ENCODE assay signal across 15 mouse cellular contexts in genomic region chr11:107407698-107408097, GRCm38 (mm10).
DNase-seq lines count a peak whose midpoint lies in the region; ATAC-seq and TF ChIP-seq lines count a peak whose summit lies in the region.
"Had no signal": no experiment of that assay in that cellular context is flagged by ENCODE, and none has a peak within 500 bp of the region (broad histone marks: within the 10 kb centered on the region; RNA-seq: fewer than 3 reads in every experiment).

No protein-coding gene starts in this region.

- no peak for TF ChIP-seq POLR2A in small intestine, adult 2 months (IDR thresholded peaks at IDR 0.05; ENCODE audit: low read depth, low read length)

- H3K9ac ChIP-seq in forebrain, embryonic 12.5 days = no peak overlapping the region
- peak overlapping the region; percentile 58 for H3K9ac ChIP-seq in liver, embryonic 14.5 days (replicated peaks)
- H3K9ac ChIP-seq in forebrain, embryonic 16.5 days (replicated peaks; ENCODE audit: low read depth, low read length) = no peak overlapping the region

- 0 out of 2 replicates have a peak overlapping the region, but pooled peaks have one; percentile 20 for H3K27ac ChIP-seq in forebrain, embryonic 10.5 days
- H3K27ac ChIP-seq in forebrain, embryonic 12.5 days = no peak overlapping the region
- peak overlapping the region; percentile 63 for H3K27ac ChIP-seq in liver, embryonic 14.5 days
- peak overlapping the region; percentile 59; the same call in 1 of the 2 replicates for H3K27ac ChIP-seq in small intestine, adult 2 months (ENCODE audit: insufficient read depth, low read depth, low read length)
- no peak overlapping the region for H3K27ac ChIP-seq in forebrain, embryonic 16.5 days (ENCODE audit: low read length)
- H3K27ac ChIP-seq: heart, adult 2 months; hindbrain, postnatal 0 days; left cerebral cortex, adult 2 months had no signal

- peak; percentile 45 for TF ChIP-seq EP300 in liver, embryonic 14.5 days (IDR thresholded peaks at IDR 0.05; ENCODE audit: low read depth)

- peaks cover 31% of the 10 kb centered on the region for H3K4me1 ChIP-seq in forebrain, embryonic 10.5 days
- peaks cover 9% of the 10 kb centered on the region for H3K4me1 ChIP-seq in forebrain, embryonic 12.5 days
- peaks cover 49 to 68% of the 10 kb centered on the region in 2 experiments for H3K4me1 ChIP-seq in liver, embryonic 14.5 days (replicated peaks; ENCODE audit: control insufficient read depth in 2 of 2, insufficient read depth in 2 of 2, low read length in 1 of 2)
- H3K4me1 ChIP-seq in small intestine, adult 2 months (ENCODE audit: control insufficient read depth, insufficient read depth, insufficient read length, low read length) = no peaks in the 10 kb centered on the region
- peaks cover 3% of the 10 kb centered on the region for H3K4me1 ChIP-seq in forebrain, embryonic 16.5 days (replicated peaks; ENCODE audit: control insufficient read depth, insufficient read depth, low read length)

- H3K36me3 ChIP-seq in forebrain, embryonic 10.5 days (replicated peaks) = no peaks in the 10 kb centered on the region
- H3K36me3 ChIP-seq in forebrain, embryonic 12.5 days (replicated peaks) = no peaks in the 10 kb centered on the region
- H3K36me3 ChIP-seq in liver, embryonic 14.5 days (replicated peaks; ENCODE audit: control insufficient read depth, insufficient read depth, low read depth) = no peaks in the 10 kb centered on the region
- H3K36me3 ChIP-seq in small intestine, adult 2 months (ENCODE audit: control insufficient read depth, insufficient read depth, low read length) = no peaks in the 10 kb centered on the region
- no peaks in the 10 kb centered on the region for H3K36me3 ChIP-seq in forebrain, embryonic 16.5 days (ENCODE audit: control insufficient read depth, insufficient read depth)

- no peaks in the 10 kb centered on the region for H3K27me3 ChIP-seq in forebrain, embryonic 10.5 days (ENCODE audit: poor library complexity, severe bottlenecking)
- no peaks in the 10 kb centered on the region for H3K27me3 ChIP-seq in forebrain, embryonic 12.5 days
- no peaks in the 10 kb centered on the region for H3K27me3 ChIP-seq in liver, embryonic 14.5 days (ENCODE audit: control insufficient read depth, insufficient read depth, low read length)
- H3K27me3 ChIP-seq in small intestine, adult 2 months (ENCODE audit: control insufficient read depth, insufficient read depth, low read length) = no peaks in the 10 kb centered on the region
- no peaks in the 10 kb centered on the region for H3K27me3 ChIP-seq in forebrain, embryonic 16.5 days (replicated peaks; ENCODE audit: control insufficient read depth, insufficient read depth, low read length)

- no peak for ATAC-seq in forebrain, embryonic 12.5 days (ENCODE audit: low FRiP score)
- ATAC-seq in common myeloid progenitor, adult 5-6 weeks (replicated peaks; ENCODE audit: low read depth, poor library complexity, severe bottlenecking) = peak; percentile 77
- peak; percentile 73 for ATAC-seq in liver, embryonic 14.5 days (ENCODE audit: insufficient read depth)
- ATAC-seq in forebrain, embryonic 16.5 days = no peak
- ATAC-seq: hindbrain, postnatal 0 days had no signal

- no peak for TF ChIP-seq CTCF in liver, embryonic 14.5 days (IDR thresholded peaks at IDR 0.05; ENCODE audit: low read depth)
- TF ChIP-seq CTCF in small intestine, adult 2 months (IDR thresholded peaks at IDR 0.05; ENCODE audit: extremely low read depth, insufficient read length, insufficient replicate concordance, low read depth, low read length) = no peak

- 93% methylated on average over 9 of the region's 9 CpGs for WGBS in forebrain, embryonic 10.5 days
- 94% methylated on average over 9 of the region's 9 CpGs for WGBS in forebrain, embryonic 12.5 days
- 5% methylated on average over 9 of the region's 9 CpGs for WGBS in liver, embryonic 14.5 days (ENCODE audit: insufficient replicate concordance)
- WGBS in small intestine, adult 2 months = 78% methylated on average over 9 of the region's 9 CpGs
- 91% methylated on average over 9 of the region's 9 CpGs for WGBS in forebrain, embryonic 16.5 days

- DNase-seq in forebrain, embryonic 10.5 days (ENCODE audit: extremely low spot score, low spot score) = no peak
- peak in 1 of 3 experiments; percentile 41 for DNase-seq in liver, embryonic 14.5 days (ENCODE audit: low read depth in 3 of 3, low spot score in 3 of 3)
- no peak for DNase-seq in lung, postnatal 14 days
- no peak for DNase-seq in embryo, embryonic 10.5 days (ENCODE audit: low spot score)
- DNase-seq: cerebellum, adult 11-12 months; heart, adult 2 months; kidney, adult 9 months; lung, adult 18-20 months had no signal

- H3K4me3 ChIP-seq in forebrain, embryonic 10.5 days = no peak overlapping the region
- no peak overlapping the region for H3K4me3 ChIP-seq in forebrain, embryonic 12.5 days (replicated peaks)
- H3K4me3 ChIP-seq in liver, embryonic 14.5 days (ENCODE audit: insufficient read depth in 1 of 2, low read depth in 2 of 2, low read length in 2 of 2) = no peak overlapping the region
- no peak overlapping the region for H3K4me3 ChIP-seq in small intestine, adult 2 months (ENCODE audit: low read depth, low read length)
- no peak overlapping the region for H3K4me3 ChIP-seq in forebrain, embryonic 16.5 days (replicated peaks; ENCODE audit: low read length)
- H3K4me3 ChIP-seq: heart, adult 2 months; left cerebral cortex, adult 2 months had no signal

- no peak overlapping the region for H3K4me2 ChIP-seq in forebrain, embryonic 12.5 days
- H3K4me2 ChIP-seq in liver, embryonic 14.5 days (ENCODE audit: low read depth) = peak overlapping the region; percentile 58
- no peak overlapping the region for H3K4me2 ChIP-seq in forebrain, embryonic 16.5 days (ENCODE audit: low read length)
- H3K4me2 ChIP-seq: midbrain, embryonic 11.5 days had no signal

- H3K9me3 ChIP-seq in forebrain, embryonic 10.5 days = no peaks in the 10 kb centered on the region
- H3K9me3 ChIP-seq in forebrain, embryonic 12.5 days = no peaks in the 10 kb centered on the region
- H3K9me3 ChIP-seq in liver, embryonic 14.5 days (ENCODE audit: control insufficient read depth, low read length) = no peaks in the 10 kb centered on the region
- H3K9me3 ChIP-seq in forebrain, embryonic 16.5 days (ENCODE audit: control insufficient read depth, low read length) = no peaks in the 10 kb centered on the region

Comparison
In these comparisons a context has a peak if more than half of its experiments do, and no peak if none do; other contexts are left out.
1. H3K27ac ChIP-seq: peak in forebrain, embryonic 10.5 days (single experiment), liver, embryonic 14.5 days (single experiment) and small intestine, adult 2 months (single experiment); none in forebrain, embryonic 12.5 days (single experiment) and forebrain, embryonic 16.5 days (single experiment).
2. ATAC-seq: peak in common myeloid progenitor, adult 5-6 weeks (single experiment) and liver, embryonic 14.5 days (single experiment); none in forebrain, embryonic 12.5 days (single experiment) and forebrain, embryonic 16.5 days (single experiment).